Mouse (Mus musculus) cerebellum, postnatal 4 days (tissue): Measurements from ENCODE around the gene Rnls.

Experiments
- DNase-seq, 2 experiments: peaks; one replicate each; pipeline ENCODE4 v3.0.0; 2022; ENCODE audit warnings: low spot score in 2 of 2, mixed read lengths in 1 of 2

Rnls gene

DNA sequence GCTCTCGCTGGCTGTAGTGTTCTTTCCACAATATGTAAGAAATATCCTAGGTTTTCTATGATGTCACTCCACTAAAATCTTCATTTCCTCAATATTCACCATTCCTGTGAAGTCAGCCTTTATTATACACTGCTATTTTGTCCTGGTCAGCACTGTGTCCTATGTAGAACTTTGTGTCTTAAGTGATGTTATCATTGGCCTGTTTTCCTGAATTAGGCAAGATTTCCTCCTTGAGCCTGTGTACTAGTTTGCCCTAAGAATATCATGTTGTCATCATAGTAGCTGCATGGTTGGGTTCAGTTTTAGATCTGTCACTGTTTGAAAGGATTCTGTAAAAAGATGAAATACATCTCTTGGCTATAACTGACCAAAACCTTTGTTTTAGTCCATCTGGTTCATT is 203.3 kb downstream of the Rnls start:
- DNase-seq = no peak

- no peak for DNase-seq
Observed at GRCm38 (mm10) chr19:33179595-33179994, 212.5 kb downstream of the Rnls start.

GRCm38 (mm10) chr19:33178866-33179265 is 213.2 kb downstream of the Rnls start:
- no peak for DNase-seq

DNA sequence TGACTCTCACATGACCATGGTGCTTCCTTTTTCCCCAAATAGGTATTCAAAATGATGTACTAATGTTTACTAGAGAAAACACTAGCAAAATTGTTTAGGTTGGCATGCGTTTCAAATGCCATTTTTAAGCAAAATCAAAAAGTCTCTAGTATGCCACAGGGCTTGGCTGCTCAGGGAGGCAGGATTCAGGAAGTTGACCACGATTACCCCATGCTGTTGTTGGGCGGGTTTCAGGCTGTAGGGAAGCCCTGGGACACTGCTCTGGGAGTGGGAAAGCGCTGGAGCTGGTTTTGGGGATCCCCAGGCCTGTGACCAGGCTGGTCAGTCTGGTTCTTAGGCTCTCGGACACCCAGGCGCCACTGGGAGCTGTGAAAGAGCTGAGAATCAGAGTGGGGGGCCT is 213.7 kb downstream of the Rnls start:
- DNase-seq = no peak

DNA sequence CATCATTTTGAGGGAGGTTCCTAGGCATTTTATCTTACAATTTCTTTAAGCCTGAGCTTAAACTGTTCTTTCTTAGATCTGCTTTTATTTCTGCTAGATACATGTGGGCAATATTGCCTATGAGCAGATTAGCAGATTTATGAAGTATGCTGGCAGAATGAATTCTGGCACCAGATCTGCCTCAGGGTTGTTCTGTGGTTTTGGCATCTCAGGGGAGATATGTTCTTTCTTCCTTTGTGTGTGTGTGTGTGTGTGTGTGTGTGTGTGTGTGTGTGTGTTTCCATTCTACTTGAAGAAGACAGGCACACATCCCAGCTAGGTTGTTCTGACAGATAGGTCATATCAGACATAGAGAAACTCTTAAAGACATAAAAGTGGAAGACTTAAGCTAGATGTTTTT is 218.1 kb downstream of the Rnls start:
- no peak for DNase-seq

DNA sequence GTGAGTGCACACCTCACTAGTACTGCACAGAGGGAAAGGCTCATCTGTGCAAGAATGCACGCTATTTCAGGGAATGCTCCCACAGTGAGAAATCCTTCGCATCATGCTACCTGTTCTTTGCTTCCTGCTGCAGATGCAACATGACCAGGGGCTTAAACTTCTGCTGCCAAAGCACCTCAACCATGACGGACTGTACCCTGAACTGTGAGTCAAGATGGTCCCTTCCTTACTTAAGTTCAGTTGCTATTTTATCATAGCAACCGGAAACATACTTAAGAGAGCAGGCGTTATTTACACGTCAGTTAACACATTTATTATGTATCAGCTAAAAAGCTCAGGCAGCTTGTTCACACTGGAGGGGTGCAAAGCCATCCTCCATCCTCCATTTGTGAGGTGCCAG is 222.2 kb downstream of the Rnls start:
- DNase-seq = no peak

DNA sequence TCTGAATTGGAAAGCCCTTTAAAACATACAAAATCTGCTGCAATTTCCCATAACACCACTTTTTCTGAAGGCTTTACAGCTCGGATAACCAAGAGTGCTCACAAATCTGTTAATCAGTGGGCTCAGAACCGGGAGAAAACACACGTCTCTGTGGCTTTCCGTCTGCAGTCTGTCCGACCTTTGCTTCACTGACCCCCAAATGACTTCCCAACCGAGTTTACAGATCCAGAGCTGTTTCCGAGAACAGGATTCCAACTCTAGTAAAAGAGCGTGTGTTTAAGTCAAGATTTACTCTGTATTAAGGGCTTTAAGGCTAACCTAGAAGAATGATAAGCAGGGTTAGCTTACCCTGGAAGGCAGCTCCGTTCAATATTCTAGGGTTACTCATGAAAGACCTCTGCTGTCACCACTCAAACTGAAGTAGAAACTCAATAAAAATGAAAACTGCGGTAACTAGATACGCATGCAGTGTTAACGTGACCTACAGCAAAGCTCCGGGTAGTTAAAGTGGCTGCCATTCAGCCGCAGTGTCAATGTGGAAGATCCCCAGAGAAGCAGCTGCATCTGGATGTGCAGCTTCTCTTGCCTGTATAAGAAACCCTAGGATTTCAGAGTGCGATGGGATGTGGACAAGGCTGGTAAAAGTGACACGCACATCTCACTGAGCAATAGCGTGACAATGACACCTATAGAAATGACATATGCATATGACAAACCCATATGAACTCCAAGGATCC is 224.4 kb downstream of the Rnls start:
- no peak for DNase-seq

- DNase-seq = no peak
Observed at GRCm38 (mm10) chr19:33164801-33165200, 227.3 kb downstream of the Rnls start.

DNA sequence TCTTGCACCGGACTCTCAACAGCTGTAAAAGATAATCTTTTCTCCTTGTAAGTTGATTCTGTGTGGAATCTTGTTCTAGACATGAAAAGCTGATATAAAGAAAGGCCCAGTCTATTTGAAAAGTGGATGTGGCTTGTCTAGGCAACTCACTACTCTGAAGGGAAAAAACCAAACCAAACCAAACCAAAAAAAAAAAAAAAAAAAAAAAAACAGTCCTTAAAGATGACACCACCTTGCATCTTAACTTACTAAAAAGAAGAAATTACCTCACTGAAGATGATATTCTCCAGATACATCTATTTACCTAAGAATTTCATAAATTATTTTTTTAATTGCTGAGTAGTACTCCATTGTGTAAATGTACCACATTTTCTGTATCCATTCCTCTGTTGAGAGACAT is 230.2 kb downstream of the Rnls start:
- DNase-seq = no peak

GRCm38 (mm10) chr19:33159897-33160296 is 232.2 kb downstream of the Rnls start:
- no peak for DNase-seq

DNA sequence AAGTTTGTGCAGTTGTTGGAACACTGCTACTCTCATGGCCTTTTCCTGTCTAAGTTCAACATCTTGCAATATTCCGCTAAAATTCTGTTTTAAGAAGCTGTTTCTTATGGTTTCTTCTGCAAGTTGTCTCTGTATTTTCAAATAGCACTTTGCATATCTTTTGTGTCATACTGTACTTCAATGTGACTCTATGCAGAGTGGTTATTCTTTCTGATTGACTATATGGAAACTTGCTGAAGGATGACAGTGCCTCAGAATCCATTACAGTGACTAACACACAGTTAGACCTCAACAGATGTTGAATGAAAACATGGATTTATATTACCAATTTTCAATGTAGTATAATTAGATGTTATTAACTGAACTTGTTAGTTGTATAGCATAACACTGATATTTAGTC is 232.9 kb downstream of the Rnls start:
- DNase-seq = no peak

GRCm38 (mm10) chr19:33158234-33158633 is 233.9 kb downstream of the Rnls start:
- no peak for DNase-seq

DNA sequence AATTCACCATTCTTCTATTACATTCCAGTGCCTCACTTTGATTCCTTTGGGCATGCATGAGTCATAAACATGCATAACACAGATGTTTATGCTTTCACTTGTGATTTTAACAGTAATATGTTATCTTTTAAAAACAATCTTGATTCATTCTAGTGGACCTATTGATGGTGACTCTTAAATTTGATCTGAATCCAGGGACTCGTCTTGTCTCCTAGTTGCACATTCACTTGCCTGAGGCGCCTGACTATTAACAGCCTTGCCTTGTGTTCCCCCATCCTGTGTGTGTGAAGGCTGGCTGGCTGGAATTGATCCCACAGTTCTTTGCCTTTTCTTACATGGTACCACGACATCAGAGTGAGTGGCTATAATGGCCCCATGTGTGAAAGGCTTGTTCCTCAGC is 243.7 kb downstream of the Rnls start:
- no peak for DNase-seq

DNA sequence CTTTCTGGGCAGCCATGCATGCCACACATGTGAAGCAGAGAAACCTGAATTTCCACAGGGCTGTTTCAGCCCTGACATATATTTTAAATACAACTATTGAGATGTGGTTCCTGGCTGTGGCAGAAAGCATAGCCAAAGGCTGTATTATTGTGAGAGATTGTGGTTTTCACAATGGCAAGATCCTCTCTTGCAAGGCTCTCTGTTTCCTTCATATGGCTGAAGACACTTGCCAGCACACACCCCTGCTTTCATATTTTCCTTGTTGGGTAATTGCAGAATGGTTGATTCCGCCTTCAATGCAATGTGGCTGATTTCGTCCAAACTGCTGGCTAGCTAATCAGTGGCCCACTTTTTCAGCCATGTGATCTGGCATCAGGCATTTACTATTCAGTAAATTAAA is 248.9 kb downstream of the Rnls start:
- no peak for DNase-seq

- DNase-seq = no peak
Observed at GRCm38 (mm10) chr19:33137316-33137715, 254.8 kb downstream of the Rnls start.

DNA sequence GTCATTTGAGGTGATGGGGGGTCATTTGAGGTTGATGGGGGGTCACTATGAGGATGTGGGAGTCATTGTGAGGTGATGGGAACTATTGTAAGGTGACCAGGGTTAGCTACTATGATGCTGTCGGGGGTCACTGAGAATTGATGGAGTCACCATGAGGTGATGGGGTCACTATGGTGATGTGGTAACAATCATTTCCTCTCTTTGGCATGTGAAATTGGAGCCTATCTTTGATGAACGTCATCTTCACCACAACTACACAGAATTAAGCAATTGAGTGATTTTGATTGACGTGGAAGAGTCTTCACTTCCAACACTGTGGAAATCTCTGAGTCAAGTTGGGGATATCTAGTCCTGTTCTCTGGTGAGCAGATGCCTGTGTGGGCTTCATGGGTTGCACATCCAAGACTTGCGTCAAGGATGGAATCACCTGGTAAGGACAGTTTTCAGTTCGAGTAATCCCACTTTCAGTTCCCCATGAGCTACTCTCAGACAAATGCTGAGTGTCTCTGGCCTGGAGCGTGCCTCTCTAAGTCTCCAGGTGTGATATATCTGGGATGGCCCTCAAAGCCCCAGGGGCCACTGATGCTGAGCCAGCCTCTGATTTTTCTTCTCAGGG is 269.4 kb downstream of the Rnls start:
- no peak for DNase-seq

DNA sequence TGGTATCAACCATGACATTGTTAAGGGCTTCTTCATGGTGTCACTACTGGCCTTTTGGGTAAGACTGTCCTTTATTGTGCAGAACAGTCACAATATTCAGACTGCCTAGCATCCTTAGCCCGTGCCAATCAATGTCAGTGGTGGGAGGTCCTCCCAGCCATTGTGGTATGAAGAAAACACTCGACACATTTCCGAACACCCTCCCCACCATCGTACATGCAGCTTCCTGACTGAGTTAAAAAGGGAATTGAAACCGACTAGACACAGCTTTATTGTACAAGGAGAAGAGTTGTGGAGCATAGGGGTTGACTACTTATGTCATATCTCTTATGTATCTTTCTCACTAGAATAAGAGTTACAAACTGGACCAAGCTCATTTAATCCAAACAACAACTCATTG is 272.1 kb downstream of the Rnls start:
- DNase-seq = no peak

- no peak for DNase-seq
Observed at GRCm38 (mm10) chr19:33118898-33119297, 273.2 kb downstream of the Rnls start.

DNA sequence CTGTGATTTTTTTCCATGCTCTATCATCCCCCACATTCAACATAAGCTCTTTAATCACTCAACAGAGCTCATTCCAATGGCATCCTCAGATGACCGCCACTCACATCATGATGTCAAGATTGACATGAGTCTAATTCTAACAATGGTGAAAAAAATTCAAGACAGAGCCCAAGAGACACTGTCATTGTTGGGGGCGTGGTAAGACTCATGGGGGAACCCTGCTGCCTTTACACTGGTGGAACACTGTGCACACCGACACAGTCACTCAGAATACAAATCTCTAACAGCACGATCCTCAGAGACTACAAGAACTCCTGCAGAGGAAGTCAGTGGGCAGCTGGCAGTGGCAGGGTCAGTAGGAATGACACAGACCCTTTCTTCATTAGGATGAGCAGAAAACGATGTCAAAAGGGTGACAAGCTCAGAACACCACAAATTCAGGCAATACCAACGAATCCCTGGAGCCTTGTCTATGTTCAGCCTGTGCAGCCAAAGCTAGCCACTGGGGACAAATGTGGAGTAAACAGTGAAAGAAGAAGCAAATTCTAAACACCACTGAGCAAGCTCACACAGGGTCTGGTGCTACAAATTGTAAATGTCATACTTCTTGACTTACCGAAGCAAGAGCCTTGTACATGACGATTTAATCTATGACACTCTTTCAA is 277.3 kb downstream of the Rnls start:
- no peak for DNase-seq

DNA sequence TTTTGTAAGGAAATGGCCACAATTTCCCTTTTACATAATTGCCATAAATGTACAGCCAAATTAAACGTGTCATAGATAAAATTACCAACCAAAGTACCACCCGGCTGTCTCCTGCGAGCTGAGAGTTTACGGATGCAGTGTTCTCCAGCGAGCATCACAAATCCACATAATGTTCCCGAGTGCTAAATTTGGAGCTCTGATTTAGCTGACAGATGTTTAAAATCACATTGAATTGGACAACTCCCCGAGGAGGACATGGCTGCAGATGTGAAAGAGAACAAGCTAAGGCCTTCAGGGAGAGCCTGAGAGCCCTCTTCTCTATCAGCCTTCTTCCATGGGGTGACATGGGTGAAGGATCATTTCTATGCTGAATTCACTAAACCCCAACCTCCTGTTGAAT is 278.3 kb downstream of the Rnls start:
- no peak for DNase-seq

- DNase-seq = no peak
Observed at GRCm38 (mm10) chr19:33110404-33110803, 281.7 kb downstream of the Rnls start.

DNA sequence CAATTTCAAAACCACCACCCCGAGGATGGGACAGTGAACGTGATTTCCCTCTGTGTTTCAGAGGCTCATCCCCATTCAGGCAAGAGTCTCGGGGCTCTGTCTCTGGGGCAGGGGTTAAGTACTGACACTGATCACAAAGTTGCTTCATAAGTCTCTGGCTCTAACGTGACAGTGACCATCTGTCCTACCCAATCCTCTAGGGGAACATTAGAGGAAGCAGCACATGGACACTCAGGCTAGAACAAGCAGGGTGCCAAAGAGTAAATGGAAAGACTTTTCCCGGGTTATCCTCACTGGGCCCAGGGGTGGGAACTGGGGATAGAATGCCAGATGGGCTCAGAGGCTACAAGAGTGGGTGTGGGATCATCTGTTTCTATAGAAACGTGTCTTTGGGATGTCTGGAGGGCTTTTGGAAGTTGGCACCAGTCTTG is 282.1 kb downstream of the Rnls start:
- DNase-seq = no peak

- DNase-seq = no peak
Observed at GRCm38 (mm10) chr19:33109141-33109540, 283.0 kb downstream of the Rnls start.
